Mouse (Mus musculus) heart, adult 2 months (tissue): ENCODE data around the gene Stk32c.

Source experiments
- CTCF ChIP-seq: fragments of 200-600 bp; IDR thresholded peaks from 2 replicates; pipeline ENCODE4 v1.8.1; 2022; ENCODE audit warnings: antibody characterized with exemption, mild to moderate bottlenecking, moderate library complexity
- EP300 ChIP-seq: fragments of 200-500 bp; IDR thresholded peaks from 2 replicates; pipeline ENCODE4 v1.6.1; 2011; ENCODE audit warnings: low read depth, low read length, control low read depth; ENCODE audit not compliant: insufficient read depth
- POLR2A ChIP-seq: fragments of 200-500 bp; IDR thresholded peaks from 2 replicates; pipeline ENCODE4 v1.6.1; 2011; ENCODE audit warnings: mild to moderate bottlenecking, low read depth, low read length, control low read depth; ENCODE audit not compliant: insufficient read depth

- TF ChIP-seq POLR2A (no peak), CTCF (no peak), EP300 (no peak)
These were observed 36.5 kb upstream of the Stk32c start for GRCm38 (mm10) chr7:139249406-139250210.
